Mouse (Mus musculus): ENCODE measurements around the gene Sirt1.
A peak's percentile ranks its signal among the peaks of the same experiment; 100 is the strongest.

Sirt1 gene

GRCm38 (mm10) chr10:63336901-63337300, 44.6 kb downstream of the Sirt1 start:
- DNase-seq (ENCODE audit: inconsistent ontology term), result peak; percentile 8

GRCm38 (mm10) chr10:63327091-63327490, 54.4 kb downstream of the Sirt1 start:
- no peak for DNase-seq (ENCODE audit: inconsistent ontology term)

GRCm38 (mm10) chr10:63313726-63314125, 67.8 kb downstream of the Sirt1 start:
- no peak for DNase-seq (ENCODE audit: inconsistent ontology term)

- DNase-seq (ENCODE audit: inconsistent ontology term), result peak; percentile 75
Measured at GRCm38 (mm10) chr10:63308582-63309366, 72.7 kb downstream of the Sirt1 start.

GRCm38 (mm10) chr10:63302356-63302755, 79.1 kb downstream of the Sirt1 start:
- no peak for DNase-seq (ENCODE audit: inconsistent ontology term)

- no peak for DNase-seq (ENCODE audit: inconsistent ontology term)
Measured at GRCm38 (mm10) chr10:63282846-63283245, 98.7 kb downstream of the Sirt1 start.

GRCm38 (mm10) chr10:63282417-63282816, 99.1 kb downstream of the Sirt1 start:
- DNase-seq (ENCODE audit: inconsistent ontology term), result no peak

GRCm38 (mm10) chr10:63279851-63280250, 101.7 kb downstream of the Sirt1 start:
- DNase-seq (ENCODE audit: inconsistent ontology term), result no peak

- no peak for DNase-seq (ENCODE audit: inconsistent ontology term)
Measured at GRCm38 (mm10) chr10:63277010-63277409, 104.5 kb downstream of the Sirt1 start.

GRCm38 (mm10) chr10:63272868-63273267, 108.6 kb downstream of the Sirt1 start:
- DNase-seq (ENCODE audit: inconsistent ontology term), result no peak

GRCm38 (mm10) chr10:63272401-63272800, 109.1 kb downstream of the Sirt1 start:
- DNase-seq (ENCODE audit: inconsistent ontology term), result no peak
